Mouse (Mus musculus): ENCODE data around the gene Rnf182.

DNA sequence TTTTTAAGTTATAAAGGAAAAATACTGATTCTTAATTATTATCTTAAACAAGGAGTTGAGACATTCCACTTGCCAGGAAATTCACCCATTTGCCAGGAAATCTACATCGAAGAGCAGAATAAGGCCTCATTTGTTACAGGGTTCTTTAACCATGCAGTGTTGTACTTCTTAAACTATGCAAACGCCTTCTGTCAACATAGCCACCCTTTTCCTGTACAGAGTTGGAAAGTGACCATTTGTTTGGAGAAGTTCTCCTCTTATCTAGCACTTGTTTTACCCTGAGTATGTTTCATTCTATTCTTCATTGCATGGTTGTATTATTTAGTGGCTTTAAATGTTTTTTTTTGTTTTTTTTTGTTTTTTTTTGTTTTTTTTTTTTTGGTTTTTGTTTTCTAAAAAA, 41.5 kb upstream of the Rnf182 start:
- TF ChIP-seq CTCF (IDR thresholded peaks at IDR 0.05; ENCODE audit: extremely low read depth, insufficient read length, insufficient replicate concordance, low read depth, low read length), result no peak
- no peak for TF ChIP-seq POLR2A (IDR thresholded peaks at IDR 0.05; ENCODE audit: low read depth, low read length)
